Mouse (Mus musculus): ENCODE measurements around the gene Gm12216. TPM values are rescaled to one million over a fixed set of nuclear protein-coding genes. Genes with fewer than 3 reads are reported as not detected.

The Gm12216 gene
- polyA plus RNA-seq, 1 experiment = 1.6 TPM

DNA sequence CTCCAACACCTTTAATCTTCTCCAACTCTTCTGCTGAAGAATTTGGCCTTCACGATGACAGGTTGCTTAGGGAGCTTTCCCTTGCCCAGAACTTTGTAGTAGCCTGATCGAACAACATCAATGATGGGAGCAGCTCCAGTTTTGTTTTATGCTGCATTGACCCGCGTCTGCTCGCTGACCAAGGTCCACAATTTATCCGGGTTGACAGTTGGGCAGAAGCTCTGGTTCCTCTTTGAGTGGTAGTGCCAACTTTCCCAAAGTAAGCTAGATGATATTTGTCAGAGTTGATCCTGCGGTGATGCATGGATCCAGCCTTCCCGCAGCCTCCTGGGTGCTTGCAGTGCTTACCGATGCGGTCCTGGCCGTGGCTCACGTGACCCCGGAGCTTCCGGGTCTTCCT, 43.7 kb upstream of the Gm12216 start:
- H3K36me3 ChIP-seq (ENCODE audit: control insufficient read depth, insufficient read depth) = no peaks in the 10 kb centered on the region
- H3ac ChIP-seq (ENCODE audit: control insufficient read depth, insufficient read length) = no peak overlapping the region
- no peaks in the 10 kb centered on the region for H3K27me3 ChIP-seq (ENCODE audit: control insufficient read depth, insufficient read depth, insufficient read length)
- H3K79me2 ChIP-seq (ENCODE audit: control insufficient read depth, insufficient read depth) = no peaks in the 10 kb centered on the region
- H3K4me2 ChIP-seq (ENCODE audit: low read depth) = peak overlapping the region; percentile 66
- TF ChIP-seq CEBPB (IDR thresholded peaks at IDR 0.05; ENCODE audit: insufficient read depth, poor library complexity, severe bottlenecking) (no peak), USF1 (IDR thresholded peaks at IDR 0.05; ENCODE audit: low read depth) (no peak), POLR2AphosphoS2 (IDR thresholded peaks at IDR 0.05; ENCODE audit: insufficient read length, low read depth) (no peak), E2F4 (IDR thresholded peaks at IDR 0.05; ENCODE audit: insufficient read depth) (no peak), REST (IDR thresholded peaks at IDR 0.05; ENCODE audit: insufficient read depth, insufficient read length) (no peak), SRF (IDR thresholded peaks at IDR 0.05; ENCODE audit: control insufficient read depth, insufficient read length, low read depth) (no peak), TCF3 (IDR thresholded peaks at IDR 0.05; ENCODE audit: insufficient read length, low read depth) (no peak), MYOD1 (IDR thresholded peaks at IDR 0.05; ENCODE audit: control insufficient read depth in 1 of 3, insufficient read length in 2 of 3, low read depth in 2 of 3) (no peak), MYOG (IDR thresholded peaks at IDR 0.05; ENCODE audit: control insufficient read depth in 1 of 3, insufficient read depth in 1 of 3, insufficient read length in 2 of 3, low read depth in 2 of 3) (no peak), TCF12 (IDR thresholded peaks at IDR 0.05; ENCODE audit: insufficient read depth, poor library complexity, severe bottlenecking) (no peak), POLR2A (IDR thresholded peaks at IDR 0.05; ENCODE audit: insufficient read length, low read depth) (no peak), MAX (IDR thresholded peaks at IDR 0.05; ENCODE audit: low read depth) (no peak)
- no peak overlapping the region for H3K4me3 ChIP-seq

DNA sequence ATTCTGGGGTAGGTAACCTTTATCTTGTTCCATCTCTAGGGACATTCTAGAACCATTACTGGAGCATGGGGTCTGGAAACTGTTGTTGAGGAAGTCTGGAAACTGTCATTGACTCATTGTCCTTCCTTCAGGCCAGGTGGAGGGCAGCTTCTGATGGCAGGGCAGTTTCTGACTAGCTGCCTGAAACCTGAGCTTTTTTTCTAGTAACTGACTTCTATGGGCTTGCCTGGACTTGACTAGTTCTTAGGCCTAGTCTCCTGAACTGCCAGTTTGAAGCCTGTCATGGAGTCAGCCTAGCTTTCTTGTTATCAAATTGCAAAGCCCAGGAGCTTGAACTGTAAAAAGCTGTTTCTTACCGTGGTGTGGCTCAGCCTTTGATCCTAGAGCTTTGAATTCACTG, 41.9 kb upstream of the Gm12216 start:
- Histone ChIP-seq H3K4me2 (ENCODE audit: low read depth) (no peak overlapping the region), H3ac (ENCODE audit: control insufficient read depth, insufficient read length) (no peak overlapping the region), H3K79me2 (ENCODE audit: control insufficient read depth, insufficient read depth) (no peaks in the 10 kb centered on the region), H3K4me3 (no peak overlapping the region), H3K27me3 (ENCODE audit: control insufficient read depth, insufficient read depth, insufficient read length) (no peaks in the 10 kb centered on the region), H3K36me3 (ENCODE audit: control insufficient read depth, insufficient read depth) (no peaks in the 10 kb centered on the region)
- TF ChIP-seq POLR2A (IDR thresholded peaks at IDR 0.05; ENCODE audit: insufficient read length, low read depth) = no peak
- no peak for TF ChIP-seq POLR2AphosphoS2 (IDR thresholded peaks at IDR 0.05; ENCODE audit: insufficient read length, low read depth)
- no peak for TF ChIP-seq USF1 (IDR thresholded peaks at IDR 0.05; ENCODE audit: low read depth)
- TF ChIP-seq SRF (IDR thresholded peaks at IDR 0.05; ENCODE audit: control insufficient read depth, insufficient read length, low read depth) = no peak
- no peak for TF ChIP-seq MYOG (IDR thresholded peaks at IDR 0.05; ENCODE audit: control insufficient read depth in 1 of 3, insufficient read depth in 1 of 3, insufficient read length in 2 of 3, low read depth in 2 of 3)
- TF ChIP-seq REST (IDR thresholded peaks at IDR 0.05; ENCODE audit: insufficient read depth, insufficient read length) = no peak
- no peak for TF ChIP-seq TCF3 (IDR thresholded peaks at IDR 0.05; ENCODE audit: insufficient read length, low read depth)
- no peak for TF ChIP-seq MAX (IDR thresholded peaks at IDR 0.05; ENCODE audit: low read depth)
- TF ChIP-seq CEBPB (IDR thresholded peaks at IDR 0.05; ENCODE audit: insufficient read depth, poor library complexity, severe bottlenecking) = no peak
- no peak for TF ChIP-seq E2F4 (IDR thresholded peaks at IDR 0.05; ENCODE audit: insufficient read depth)
- no peak for TF ChIP-seq MYOD1 (IDR thresholded peaks at IDR 0.05; ENCODE audit: control insufficient read depth in 1 of 3, insufficient read length in 2 of 3, low read depth in 2 of 3)
- no peak for TF ChIP-seq TCF12 (IDR thresholded peaks at IDR 0.05; ENCODE audit: insufficient read depth, poor library complexity, severe bottlenecking)

DNA sequence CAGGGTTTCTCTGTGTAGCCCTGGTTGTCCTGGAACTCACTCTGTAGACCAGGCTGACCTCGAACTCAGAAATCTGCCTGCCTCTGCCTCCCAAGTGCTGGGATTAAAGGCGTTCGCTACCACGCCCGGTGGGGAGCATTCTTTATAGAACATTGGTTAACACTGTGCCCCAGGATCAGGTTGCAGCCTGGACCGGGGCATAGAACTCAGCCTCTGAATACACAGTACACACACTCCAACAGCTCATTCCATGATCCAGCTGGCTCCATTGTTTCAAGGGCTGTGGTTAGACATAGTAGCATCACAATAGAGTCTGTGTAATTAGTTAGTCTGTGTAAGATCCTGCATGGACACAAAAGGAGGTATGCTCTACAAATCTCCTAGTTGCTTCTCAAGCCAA, 40.9 kb upstream of the Gm12216 start:
- H3K79me2 ChIP-seq (ENCODE audit: control insufficient read depth, insufficient read depth) = no peaks in the 10 kb centered on the region
- H3K36me3 ChIP-seq (ENCODE audit: control insufficient read depth, insufficient read depth) = no peaks in the 10 kb centered on the region
- H3K4me3 ChIP-seq = no peak overlapping the region
- no peaks in the 10 kb centered on the region for H3K27me3 ChIP-seq (ENCODE audit: control insufficient read depth, insufficient read depth, insufficient read length)
- H3ac ChIP-seq (ENCODE audit: control insufficient read depth, insufficient read length) = no peak overlapping the region
- TF ChIP-seq REST (IDR thresholded peaks at IDR 0.05; ENCODE audit: insufficient read depth, insufficient read length) = no peak
- no peak for TF ChIP-seq MAX (IDR thresholded peaks at IDR 0.05; ENCODE audit: low read depth)
- no peak for TF ChIP-seq MYOD1 (IDR thresholded peaks at IDR 0.05; ENCODE audit: control insufficient read depth in 1 of 3, insufficient read length in 2 of 3, low read depth in 2 of 3)
- TF ChIP-seq SRF (IDR thresholded peaks at IDR 0.05; ENCODE audit: control insufficient read depth, insufficient read length, low read depth) = no peak
- no peak for TF ChIP-seq CEBPB (IDR thresholded peaks at IDR 0.05; ENCODE audit: insufficient read depth, poor library complexity, severe bottlenecking)
- TF ChIP-seq E2F4 (IDR thresholded peaks at IDR 0.05; ENCODE audit: insufficient read depth) = no peak
- no peak for TF ChIP-seq TCF3 (IDR thresholded peaks at IDR 0.05; ENCODE audit: insufficient read length, low read depth)
- TF ChIP-seq POLR2A (IDR thresholded peaks at IDR 0.05; ENCODE audit: insufficient read length, low read depth) = no peak
- no peak for TF ChIP-seq TCF12 (IDR thresholded peaks at IDR 0.05; ENCODE audit: insufficient read depth, poor library complexity, severe bottlenecking)
- TF ChIP-seq MYOG (IDR thresholded peaks at IDR 0.05; ENCODE audit: control insufficient read depth in 1 of 3, insufficient read depth in 1 of 3, insufficient read length in 2 of 3, low read depth in 2 of 3) = no peak
- TF ChIP-seq USF1 (IDR thresholded peaks at IDR 0.05; ENCODE audit: low read depth) = no peak
- no peak for TF ChIP-seq POLR2AphosphoS2 (IDR thresholded peaks at IDR 0.05; ENCODE audit: insufficient read length, low read depth)
- no peak overlapping the region for H3K4me2 ChIP-seq (ENCODE audit: low read depth)

DNA sequence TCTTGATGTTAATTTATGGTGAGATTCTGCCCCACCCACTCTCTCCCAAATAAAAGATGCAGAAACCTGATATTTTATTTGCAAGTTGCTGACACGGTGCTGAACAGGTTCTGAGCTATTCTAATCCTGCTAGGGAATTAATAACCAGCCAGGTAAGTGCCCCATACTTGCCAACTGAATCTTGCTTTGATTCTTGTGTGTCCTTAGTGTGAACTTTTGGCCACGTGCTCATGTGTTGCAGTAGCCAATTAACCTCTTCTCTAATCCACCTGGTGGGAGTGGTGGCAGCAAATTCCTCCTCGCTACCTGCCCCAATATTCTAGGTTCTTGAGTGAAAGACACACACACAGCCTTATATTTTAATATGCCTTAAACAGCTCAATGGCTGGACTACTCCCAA, 39.9 kb upstream of the Gm12216 start:
- Histone ChIP-seq H3K4me3 (no peak overlapping the region), H3K36me3 (ENCODE audit: control insufficient read depth, insufficient read depth) (no peaks in the 10 kb centered on the region), H3K27me3 (ENCODE audit: control insufficient read depth, insufficient read depth, insufficient read length) (no peaks in the 10 kb centered on the region), H3ac (ENCODE audit: control insufficient read depth, insufficient read length) (no peak overlapping the region), H3K79me2 (ENCODE audit: control insufficient read depth, insufficient read depth) (no peaks in the 10 kb centered on the region), H3K4me2 (ENCODE audit: low read depth) (no peak overlapping the region)
- no peak for TF ChIP-seq REST (IDR thresholded peaks at IDR 0.05; ENCODE audit: insufficient read depth, insufficient read length)
- no peak for TF ChIP-seq SRF (IDR thresholded peaks at IDR 0.05; ENCODE audit: control insufficient read depth, insufficient read length, low read depth)
- no peak for TF ChIP-seq POLR2A (IDR thresholded peaks at IDR 0.05; ENCODE audit: insufficient read length, low read depth)
- no peak for TF ChIP-seq USF1 (IDR thresholded peaks at IDR 0.05; ENCODE audit: low read depth)
- TF ChIP-seq MAX (IDR thresholded peaks at IDR 0.05; ENCODE audit: low read depth) = no peak
- no peak for TF ChIP-seq E2F4 (IDR thresholded peaks at IDR 0.05; ENCODE audit: insufficient read depth)
- no peak for TF ChIP-seq TCF3 (IDR thresholded peaks at IDR 0.05; ENCODE audit: insufficient read length, low read depth)
- no peak for TF ChIP-seq POLR2AphosphoS2 (IDR thresholded peaks at IDR 0.05; ENCODE audit: insufficient read length, low read depth)
- no peak for TF ChIP-seq MYOG (IDR thresholded peaks at IDR 0.05; ENCODE audit: control insufficient read depth in 1 of 3, insufficient read depth in 1 of 3, insufficient read length in 2 of 3, low read depth in 2 of 3)
- no peak for TF ChIP-seq TCF12 (IDR thresholded peaks at IDR 0.05; ENCODE audit: insufficient read depth, poor library complexity, severe bottlenecking)
- no peak for TF ChIP-seq CEBPB (IDR thresholded peaks at IDR 0.05; ENCODE audit: insufficient read depth, poor library complexity, severe bottlenecking)
- TF ChIP-seq MYOD1 (IDR thresholded peaks at IDR 0.05; ENCODE audit: control insufficient read depth in 1 of 3, insufficient read length in 2 of 3, low read depth in 2 of 3) = no peak

Measured in myocyte (in vitro differentiated cells).